Mouse (Mus musculus): ENCODE measurements around the gene Tox3. TPM values are rescaled to one million over a fixed set of nuclear protein-coding genes. Genes with fewer than 3 reads are reported as not detected.

Gene Tox3
- polyA plus RNA-seq, 1 experiment from 2014 or later: 5.4 TPM

DNA sequence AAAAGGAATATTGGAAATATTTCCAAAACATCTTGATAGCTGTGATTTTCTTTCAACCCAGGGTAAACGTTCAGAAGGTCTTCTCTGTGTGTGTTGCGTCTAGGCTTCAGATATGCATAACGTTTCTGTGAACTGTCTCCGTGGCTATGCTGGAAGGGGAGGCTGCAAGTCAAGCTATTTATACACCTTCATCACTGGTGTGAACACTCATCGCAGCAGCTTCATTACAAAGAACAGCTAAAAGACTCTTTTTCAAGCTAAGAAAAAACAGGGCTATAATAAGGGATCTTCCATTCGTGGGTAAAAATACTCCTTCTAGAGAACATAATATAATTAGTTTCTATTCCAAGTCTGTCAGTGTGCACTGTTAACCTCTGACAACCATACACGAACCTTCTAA, 33.8 kb downstream of the Tox3 start:
- Histone ChIP-seq H3K36me3 (ENCODE audit: control insufficient read depth, insufficient read depth, low read length) (no peaks in the 10 kb centered on the region), H3K4me3 (ENCODE audit: low read depth, low read length) (no peak overlapping the region), H3K9me3 (ENCODE audit: control insufficient read depth, low read length) (no peaks in the 10 kb centered on the region), H3K27me3 (ENCODE audit: control insufficient read depth, insufficient read depth, low read length) (no peaks in the 10 kb centered on the region), H3K9ac (ENCODE audit: low read length) (no peak overlapping the region), H3K4me2 (replicated peaks; ENCODE audit: low read depth) (no peak overlapping the region), H3K27ac (replicated peaks) (no peak overlapping the region), H3K4me1 (replicated peaks; ENCODE audit: control insufficient read depth, insufficient read depth) (no peaks in the 10 kb centered on the region)
- ATAC-seq (ENCODE audit: low FRiP score, low TSS enrichment): no peak
- DNase-seq (ENCODE audit: low spot score): no peak
- WGBS: 81% methylated on average over 7 of the region's 7 CpGs
- TF ChIP-seq EP300 (optimal IDR thresholded peaks at IDR 0.05) (no peak), CTCF (IDR thresholded peaks at IDR 0.05; ENCODE audit: low read depth) (no peak)

DNA sequence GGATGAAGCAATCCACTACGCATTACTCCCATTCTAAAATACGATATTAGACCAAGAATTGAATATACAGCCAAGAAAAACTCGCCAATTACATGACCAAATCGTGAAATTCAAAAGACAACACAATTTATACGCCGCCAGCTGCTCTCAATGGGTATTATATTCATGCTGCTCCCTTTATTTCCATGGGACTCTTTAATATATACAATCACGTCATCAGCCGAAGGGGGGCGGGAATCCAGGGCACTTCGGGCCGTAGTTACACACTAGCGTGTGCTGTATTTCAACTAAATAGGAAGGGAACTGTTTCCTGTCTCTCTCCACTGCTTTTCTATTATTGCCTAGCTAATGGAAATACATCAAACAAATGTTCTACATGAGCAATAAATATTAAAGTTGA, 45.2 kb downstream of the Tox3 start:
- Histone ChIP-seq H3K4me1 (replicated peaks; ENCODE audit: control insufficient read depth, insufficient read depth) (no peaks in the 10 kb centered on the region), H3K36me3 (ENCODE audit: control insufficient read depth, insufficient read depth, low read length) (no peaks in the 10 kb centered on the region), H3K9me3 (ENCODE audit: control insufficient read depth, low read length) (no peaks in the 10 kb centered on the region), H3K27ac (replicated peaks) (no peak overlapping the region), H3K4me2 (replicated peaks; ENCODE audit: low read depth) (peak overlapping the region; percentile 23; the same call in 1 of the 2 replicates), H3K4me3 (ENCODE audit: low read depth, low read length) (no peak overlapping the region), H3K27me3 (ENCODE audit: control insufficient read depth, insufficient read depth, low read length) (no peaks in the 10 kb centered on the region), H3K9ac (ENCODE audit: low read length) (no peak overlapping the region)
- ATAC-seq (ENCODE audit: low FRiP score, low TSS enrichment) (no peak; the same call in 1 of the 2 replicates), DNase-seq (ENCODE audit: low spot score) (no peak)
- 42% methylated on average over 12 of the region's 12 CpGs for WGBS
- TF ChIP-seq CTCF (IDR thresholded peaks at IDR 0.05; ENCODE audit: low read depth): no peak
- no peak for TF ChIP-seq EP300 (optimal IDR thresholded peaks at IDR 0.05)

DNA sequence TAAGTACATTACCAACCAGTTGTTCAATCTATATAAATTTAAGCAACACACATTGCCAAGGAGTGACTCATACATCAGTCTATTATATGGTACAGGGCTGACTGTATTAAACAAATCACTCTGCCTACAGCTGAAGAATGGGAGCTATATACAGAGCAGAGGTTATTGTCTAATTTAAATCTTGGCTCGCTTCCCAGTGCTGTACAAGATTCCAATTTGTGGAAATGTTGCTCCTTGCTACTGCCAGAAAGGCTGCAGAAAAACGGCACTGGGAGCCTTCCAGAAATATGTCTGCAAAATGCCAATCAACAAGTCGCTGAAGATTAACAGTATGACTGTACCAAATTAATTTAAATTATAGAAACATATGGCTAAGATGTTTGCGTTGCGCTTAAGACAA, 45.9 kb downstream of the Tox3 start:
- ATAC-seq (ENCODE audit: low FRiP score, low TSS enrichment): peak; percentile 95
- TF ChIP-seq EP300 (optimal IDR thresholded peaks at IDR 0.05) (peak; percentile 66), CTCF (IDR thresholded peaks at IDR 0.05; ENCODE audit: low read depth) (no peak)
- H3K4me2 ChIP-seq (replicated peaks; ENCODE audit: low read depth): peak overlapping the region; percentile 34; the same call in 1 of the 2 replicates
- H3K4me3 ChIP-seq (ENCODE audit: low read depth, low read length): no peak overlapping the region
- H3K36me3 ChIP-seq (ENCODE audit: control insufficient read depth, insufficient read depth, low read length): no peaks in the 10 kb centered on the region
- H3K27ac ChIP-seq (replicated peaks): 0 out of 2 replicates have a peak overlapping the region, but pooled peaks have one; percentile 3
- WGBS: 11% methylated on average over 5 of the region's 5 CpGs
- no peaks in the 10 kb centered on the region for H3K9me3 ChIP-seq (ENCODE audit: control insufficient read depth, low read length)
- H3K4me1 ChIP-seq (replicated peaks; ENCODE audit: control insufficient read depth, insufficient read depth): no peaks in the 10 kb centered on the region
- no peaks in the 10 kb centered on the region for H3K27me3 ChIP-seq (ENCODE audit: control insufficient read depth, insufficient read depth, low read length)
- no peak overlapping the region for H3K9ac ChIP-seq (ENCODE audit: low read length)
- no peak for DNase-seq (ENCODE audit: low spot score)

DNA sequence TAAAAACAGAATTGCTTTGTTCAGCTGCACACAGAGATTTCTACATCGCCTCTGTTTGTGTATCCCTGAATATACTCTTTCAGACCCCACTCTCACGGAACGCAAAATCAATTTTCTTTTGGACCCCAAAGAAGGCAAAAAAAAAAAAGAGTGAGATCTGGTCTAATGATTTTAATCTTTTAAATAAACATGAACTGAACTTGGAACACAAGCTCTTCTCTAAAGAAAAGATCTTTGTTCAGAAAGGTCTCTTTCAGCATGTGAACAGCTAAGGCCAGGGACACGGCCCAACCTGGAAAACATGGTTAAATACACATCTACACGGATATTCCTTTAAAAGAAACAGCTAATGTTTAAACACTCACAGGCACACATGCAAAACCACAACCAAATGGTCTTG, 46.6 kb downstream of the Tox3 start:
- ATAC-seq (ENCODE audit: low FRiP score, low TSS enrichment): no peak
- 0 out of 2 replicates have a peak overlapping the region, but pooled peaks have one; percentile 8 for H3K27ac ChIP-seq (replicated peaks)
- DNase-seq (ENCODE audit: low spot score): no peak
- WGBS: 26% methylated on average over 5 of the region's 5 CpGs
- H3K4me3 ChIP-seq (ENCODE audit: low read depth, low read length): no peak overlapping the region
- H3K9me3 ChIP-seq (ENCODE audit: control insufficient read depth, low read length): no peaks in the 10 kb centered on the region
- H3K4me2 ChIP-seq (replicated peaks; ENCODE audit: low read depth): no peak overlapping the region
- H3K36me3 ChIP-seq (ENCODE audit: control insufficient read depth, insufficient read depth, low read length): no peaks in the 10 kb centered on the region
- H3K4me1 ChIP-seq (replicated peaks; ENCODE audit: control insufficient read depth, insufficient read depth): no peaks in the 10 kb centered on the region
- no peaks in the 10 kb centered on the region for H3K27me3 ChIP-seq (ENCODE audit: control insufficient read depth, insufficient read depth, low read length)
- H3K9ac ChIP-seq (ENCODE audit: low read length): no peak overlapping the region
- TF ChIP-seq EP300 (optimal IDR thresholded peaks at IDR 0.05) (no peak), CTCF (IDR thresholded peaks at IDR 0.05; ENCODE audit: low read depth) (no peak)

DNA sequence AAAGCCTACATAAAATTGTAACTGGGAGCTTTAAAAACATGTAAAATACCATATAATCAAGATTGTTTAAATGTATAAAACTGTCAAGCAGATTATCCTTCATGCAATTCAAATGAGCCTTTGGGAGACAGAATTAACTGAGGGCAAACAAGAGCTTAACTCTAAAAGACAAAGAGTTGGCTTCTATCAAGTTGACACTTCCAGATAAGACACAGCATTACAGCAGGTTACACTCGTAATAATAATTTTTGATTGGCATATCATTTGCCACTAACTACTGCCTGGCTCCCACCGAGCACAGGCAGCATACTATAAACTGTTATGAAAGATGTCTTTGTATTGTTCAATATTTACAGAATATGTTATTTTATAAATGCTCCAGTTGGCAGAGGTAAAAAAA, 47.2 kb downstream of the Tox3 start:
- Histone ChIP-seq H3K4me1 (replicated peaks; ENCODE audit: control insufficient read depth, insufficient read depth) (no peaks in the 10 kb centered on the region), H3K9me3 (ENCODE audit: control insufficient read depth, low read length) (no peaks in the 10 kb centered on the region), H3K36me3 (ENCODE audit: control insufficient read depth, insufficient read depth, low read length) (no peaks in the 10 kb centered on the region), H3K27me3 (ENCODE audit: control insufficient read depth, insufficient read depth, low read length) (no peaks in the 10 kb centered on the region), H3K4me2 (replicated peaks; ENCODE audit: low read depth) (no peak overlapping the region), H3K9ac (ENCODE audit: low read length) (no peak overlapping the region), H3K4me3 (ENCODE audit: low read depth, low read length) (no peak overlapping the region), H3K27ac (replicated peaks) (no peak overlapping the region)
- WGBS: 39% methylated on average over 2 of the region's 2 CpGs
- ATAC-seq (ENCODE audit: low FRiP score, low TSS enrichment) (no peak), DNase-seq (ENCODE audit: low spot score) (no peak)
- TF ChIP-seq CTCF (IDR thresholded peaks at IDR 0.05; ENCODE audit: low read depth) (no peak), EP300 (optimal IDR thresholded peaks at IDR 0.05) (no peak)

DNA sequence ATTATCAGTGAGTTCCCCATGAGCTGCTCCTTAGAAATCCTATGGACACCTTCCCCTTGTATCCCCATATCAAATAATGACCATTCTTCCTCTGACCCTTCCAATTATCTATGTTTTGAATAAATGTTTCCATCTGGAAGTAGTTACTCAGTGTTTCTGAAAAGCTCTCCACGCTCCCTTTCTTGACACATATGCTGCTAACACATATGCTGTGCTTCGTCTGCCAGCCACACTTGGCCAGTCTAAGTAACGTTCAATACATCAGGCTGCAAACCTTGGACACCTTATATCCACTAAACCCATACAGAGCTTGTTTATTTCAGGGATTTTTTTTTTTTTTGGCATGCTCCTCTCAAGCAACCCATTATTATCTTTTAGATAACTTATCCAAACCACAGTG, 54.1 kb downstream of the Tox3 start:
- H3K4me1 ChIP-seq (replicated peaks; ENCODE audit: control insufficient read depth, insufficient read depth): no peaks in the 10 kb centered on the region
- ATAC-seq (ENCODE audit: low FRiP score, low TSS enrichment): no peak
- no peak overlapping the region for H3K9ac ChIP-seq (ENCODE audit: low read length)
- no peak for DNase-seq (ENCODE audit: low spot score)
- H3K36me3 ChIP-seq (ENCODE audit: control insufficient read depth, insufficient read depth, low read length): no peaks in the 10 kb centered on the region
- H3K4me2 ChIP-seq (replicated peaks; ENCODE audit: low read depth): no peak overlapping the region
- no peaks in the 10 kb centered on the region for H3K9me3 ChIP-seq (ENCODE audit: control insufficient read depth, low read length)
- no peaks in the 10 kb centered on the region for H3K27me3 ChIP-seq (ENCODE audit: control insufficient read depth, insufficient read depth, low read length)
- no peak overlapping the region for H3K27ac ChIP-seq (replicated peaks)
- 84% methylated on average over 3 of the region's 3 CpGs for WGBS
- TF ChIP-seq EP300 (optimal IDR thresholded peaks at IDR 0.05) (no peak), CTCF (IDR thresholded peaks at IDR 0.05; ENCODE audit: low read depth) (no peak)
- H3K4me3 ChIP-seq (ENCODE audit: low read depth, low read length): no peak overlapping the region
